Mouse (Mus musculus): Measurements from ENCODE around the gene 4930519G04Rik.
"Not testable (repeated sequence)": the region's sequence is repeated elsewhere in the genome, so short reads cannot be mapped to it uniquely, and the experiment has no call there.

Gene 4930519G04Rik

DNA sequence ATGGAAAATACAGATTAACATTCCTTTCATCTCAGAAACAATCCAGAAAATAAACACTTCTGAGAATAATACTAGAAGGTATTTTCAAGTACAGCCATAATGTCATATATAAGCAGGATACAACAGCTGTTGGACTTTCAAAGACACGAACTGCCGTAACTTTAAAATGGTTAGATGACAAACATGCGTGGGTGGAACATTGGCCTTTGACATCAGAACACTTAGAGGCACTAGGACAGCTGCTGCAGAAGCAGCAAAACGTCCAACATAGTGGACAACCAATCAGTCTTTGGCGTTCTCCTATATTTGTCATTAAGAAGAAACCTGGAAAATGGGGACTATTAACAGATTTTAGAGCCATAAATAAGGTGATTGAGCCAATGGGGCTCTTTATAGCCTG is 13.0 kb upstream of the 4930519G04Rik start:
- DNase-seq (ENCODE audit: extremely low spot score, low spot score), result not testable (repeated sequence)

DNA sequence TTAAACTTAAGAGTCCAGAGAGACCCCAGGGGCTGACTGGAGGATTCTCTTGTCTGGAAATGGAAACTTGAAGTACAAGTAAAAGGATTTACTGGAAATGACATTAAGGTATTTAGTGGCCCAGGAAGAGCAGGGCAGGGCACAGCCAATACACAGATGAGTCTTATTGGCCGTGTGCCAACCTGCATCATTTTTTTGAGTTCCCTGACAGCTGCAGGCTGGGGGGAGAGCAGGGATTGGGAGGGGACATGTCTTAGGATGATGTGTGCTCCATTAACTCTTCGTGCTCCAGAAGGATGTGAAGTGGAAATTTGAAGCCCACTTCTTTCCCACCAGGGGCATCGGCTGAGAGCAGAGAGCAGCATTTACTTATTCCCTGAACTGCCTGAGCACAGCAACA is 11.3 kb upstream of the 4930519G04Rik start:
- not testable (repeated sequence) for DNase-seq (ENCODE audit: extremely low spot score, low spot score)

- no peak for DNase-seq (ENCODE audit: extremely low spot score, low spot score)
Measured at GRCm38 (mm10) chr5:114842674-114843073, 10.8 kb upstream of the 4930519G04Rik start.

DNA sequence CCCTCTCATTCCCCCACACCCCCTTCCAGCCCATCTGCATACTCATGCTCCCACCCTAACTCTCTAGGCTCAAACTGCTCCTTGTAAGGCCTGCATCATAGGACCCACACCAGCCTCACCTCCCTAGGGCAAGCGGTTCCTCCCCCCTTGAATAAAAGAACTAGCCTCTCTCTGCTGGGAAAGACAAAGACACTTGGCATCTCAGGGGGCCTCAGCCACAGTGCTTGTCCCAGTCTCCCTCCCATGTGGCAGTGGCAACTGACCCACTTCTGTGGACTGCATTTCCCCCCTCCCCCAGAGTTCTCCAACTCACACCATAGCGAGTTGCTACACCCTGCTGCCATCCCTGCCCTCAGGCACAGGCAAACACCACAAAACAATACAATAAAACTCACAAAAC is 9.1 kb upstream of the 4930519G04Rik start:
- not testable (repeated sequence) for DNase-seq (ENCODE audit: extremely low spot score, low spot score)

DNA sequence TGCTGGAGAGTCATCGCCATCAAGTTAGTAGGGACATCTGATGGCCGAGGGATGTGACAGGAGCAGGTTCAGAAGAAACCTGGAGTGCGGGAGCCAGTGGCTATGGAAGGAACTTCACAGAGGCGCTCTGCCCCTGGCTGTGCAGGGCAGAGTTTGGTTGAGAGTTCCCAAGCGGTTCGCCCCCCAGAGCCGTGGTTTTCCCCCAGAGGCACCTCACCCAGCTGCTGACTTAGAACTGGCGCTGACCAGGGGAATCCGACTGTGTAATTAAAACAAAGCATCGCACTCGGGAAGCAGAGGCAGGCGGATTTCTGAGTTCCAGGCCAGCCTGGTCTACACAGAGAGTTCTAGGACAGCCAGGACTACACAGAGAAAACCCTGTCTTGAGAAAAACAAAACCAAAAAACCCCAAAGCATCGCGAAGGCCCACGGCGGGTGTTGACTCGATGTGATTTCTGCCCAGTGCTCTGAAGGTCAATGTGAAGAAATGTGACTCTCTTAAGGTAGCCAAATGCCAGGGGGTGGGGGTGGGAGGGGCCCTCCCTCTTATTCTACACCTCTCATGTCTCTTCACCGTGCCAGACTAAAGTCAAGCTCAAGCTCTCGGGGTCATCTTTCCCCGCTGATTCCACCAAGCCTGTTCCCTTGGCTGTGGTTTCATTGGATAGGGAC is 1.8 kb upstream of the 4930519G04Rik start:
- no peak for DNase-seq (ENCODE audit: extremely low spot score, low spot score)

- DNase-seq (ENCODE audit: extremely low spot score, low spot score), result no peak
Measured at GRCm38 (mm10) chr5:114858582-114858981, 5.1 kb downstream of the 4930519G04Rik start, which contains the start of gene Gm9936. Gene Gm9936 (minus strand): TSS chr5:114858682.

GRCm38 (mm10) chr5:114859253-114859652 is 5.8 kb downstream of the 4930519G04Rik start:
- peak; percentile 82 for DNase-seq (ENCODE audit: extremely low spot score, low spot score)

- DNase-seq (ENCODE audit: extremely low spot score, low spot score), result no peak
Measured at GRCm38 (mm10) chr5:114861730-114862129, 8.3 kb downstream of the 4930519G04Rik start.

- no peak for DNase-seq (ENCODE audit: extremely low spot score, low spot score)
Measured at GRCm38 (mm10) chr5:114864813-114865212, 11.3 kb downstream of the 4930519G04Rik start.

DNA sequence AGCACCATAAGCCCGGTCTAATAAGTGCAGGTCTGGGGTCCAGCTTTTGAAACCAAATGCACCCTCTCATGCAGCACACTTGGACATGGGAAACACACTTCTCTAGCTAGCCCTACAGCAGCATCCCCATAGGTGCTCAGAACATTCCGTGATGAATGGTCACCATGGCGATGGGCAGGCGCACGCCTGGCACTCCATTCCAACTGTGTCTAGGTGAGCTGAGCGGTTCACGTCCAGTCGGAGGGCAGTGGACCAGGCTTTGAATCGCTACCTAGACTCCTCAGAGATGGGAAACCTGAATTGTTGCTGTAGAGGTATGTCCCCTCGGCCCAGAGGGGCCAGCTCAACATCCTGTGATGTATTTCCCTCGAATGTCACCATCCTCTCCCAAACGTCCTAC is 11.8 kb downstream of the 4930519G04Rik start:
- DNase-seq (ENCODE audit: extremely low spot score, low spot score), result no peak

DNA sequence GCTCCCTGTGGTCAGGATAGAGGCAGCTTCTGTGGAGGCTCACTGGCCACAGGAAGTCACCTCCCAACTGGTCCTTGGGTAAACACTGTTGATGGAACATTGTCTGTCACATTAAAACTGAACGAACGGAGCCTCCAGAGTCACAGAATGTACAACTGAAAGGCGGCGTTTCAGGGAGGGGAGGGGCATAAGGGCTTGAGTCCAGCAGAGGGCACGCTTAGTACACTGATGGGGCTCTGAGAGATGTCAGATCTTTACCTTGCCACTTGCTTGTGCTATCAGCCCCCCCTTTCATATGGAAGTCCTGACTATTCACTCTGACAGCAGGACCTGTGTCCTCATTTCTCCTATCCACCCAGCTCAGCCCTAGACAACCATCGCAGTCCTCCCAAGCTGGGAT is 22.4 kb downstream of the 4930519G04Rik start:
- DNase-seq (ENCODE audit: extremely low spot score, low spot score), result no peak

- no peak for DNase-seq (ENCODE audit: extremely low spot score, low spot score)
Measured at GRCm38 (mm10) chr5:114876331-114876730, 22.9 kb downstream of the 4930519G04Rik start.

DNA sequence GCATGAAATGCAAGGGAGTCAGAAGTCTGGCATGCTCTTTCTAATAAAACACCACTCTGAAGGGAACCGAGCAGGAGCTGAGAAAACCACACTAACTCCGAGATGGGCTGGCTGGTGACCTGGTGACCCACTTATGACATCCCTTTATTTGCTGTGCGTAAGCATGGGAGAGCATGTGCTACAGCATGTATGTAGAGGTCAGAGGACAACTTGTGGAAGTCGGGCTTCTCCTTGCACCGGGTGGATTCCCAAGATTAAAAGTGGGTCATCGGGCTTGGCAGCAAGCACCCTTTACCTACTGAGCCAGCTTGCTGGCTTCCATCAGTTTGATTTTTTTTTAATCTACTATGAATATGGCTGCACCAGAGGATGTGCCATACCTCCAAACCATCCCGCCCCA is 24.0 kb downstream of the 4930519G04Rik start:
- DNase-seq (ENCODE audit: extremely low spot score, low spot score), result no peak

GRCm38 (mm10) chr5:114879399-114879798 is 25.9 kb downstream of the 4930519G04Rik start:
- no peak for DNase-seq (ENCODE audit: extremely low spot score, low spot score)

DNA sequence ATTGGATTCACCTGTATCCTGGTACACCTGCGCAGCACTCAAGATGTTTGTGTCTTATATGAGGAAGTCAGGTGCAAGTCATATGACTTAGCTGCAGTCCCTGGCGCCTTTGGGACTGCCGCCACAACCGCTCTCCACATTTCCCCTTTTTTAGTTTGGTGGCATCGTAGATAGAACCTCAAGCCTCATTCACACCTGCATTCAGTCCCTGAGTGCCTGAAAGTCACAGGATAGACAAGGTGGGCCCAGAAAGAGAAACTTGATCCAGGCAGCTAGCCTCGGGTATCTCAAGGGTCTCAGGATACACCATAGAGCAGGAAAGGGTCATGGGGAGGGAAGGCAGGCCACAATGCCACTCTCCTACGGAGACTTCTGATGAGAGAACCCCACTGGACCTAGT is 28.9 kb downstream of the 4930519G04Rik start:
- DNase-seq (ENCODE audit: extremely low spot score, low spot score), result not testable (repeated sequence)

DNA sequence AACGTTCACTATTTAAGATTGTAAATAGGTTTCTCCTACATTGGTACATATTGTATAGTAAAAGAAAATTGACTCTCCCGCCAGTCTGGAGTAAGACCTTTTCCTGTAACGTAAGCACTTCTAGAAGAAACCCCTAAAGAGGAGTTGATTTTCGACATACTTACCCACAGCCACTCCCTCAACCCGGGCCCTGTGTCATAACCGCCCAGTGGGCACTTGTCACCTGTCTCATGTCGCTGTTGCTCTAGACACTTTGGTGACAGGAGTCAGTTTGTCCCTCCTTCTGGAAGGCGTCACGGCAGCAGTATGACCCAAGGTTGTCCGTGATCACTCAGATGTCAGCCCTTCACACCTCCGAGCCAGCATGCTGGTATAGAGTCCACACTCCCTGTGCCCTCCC is 29.6 kb downstream of the 4930519G04Rik start:
- no peak for DNase-seq (ENCODE audit: extremely low spot score, low spot score)

DNA sequence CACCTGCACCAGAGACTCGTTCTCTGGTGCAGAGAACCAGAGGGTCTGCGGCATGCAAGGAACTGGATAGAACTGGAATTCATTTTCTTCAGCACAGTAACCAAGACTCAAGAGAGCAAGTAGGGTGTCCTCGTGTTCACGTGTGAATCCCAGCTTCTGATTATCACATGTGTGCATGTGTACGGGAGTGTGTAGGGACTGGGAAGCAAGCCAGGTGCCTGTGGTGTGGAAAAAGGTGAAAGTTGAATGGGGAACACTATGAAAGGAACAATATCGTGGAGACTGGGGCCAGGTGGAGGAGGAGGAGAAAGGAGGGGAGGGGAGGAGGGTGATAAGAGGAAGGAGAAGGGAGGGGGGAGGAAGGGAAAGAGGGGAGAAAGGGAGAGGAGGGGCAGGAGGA is 33.3 kb downstream of the 4930519G04Rik start:
- DNase-seq (ENCODE audit: extremely low spot score, low spot score), result no peak

GRCm38 (mm10) chr5:114888995-114889394 is 35.5 kb downstream of the 4930519G04Rik start:
- DNase-seq (ENCODE audit: extremely low spot score, low spot score), result no peak

- DNase-seq (ENCODE audit: extremely low spot score, low spot score), result no peak
Measured at GRCm38 (mm10) chr5:114895542-114895941, 42.1 kb downstream of the 4930519G04Rik start.

DNA sequence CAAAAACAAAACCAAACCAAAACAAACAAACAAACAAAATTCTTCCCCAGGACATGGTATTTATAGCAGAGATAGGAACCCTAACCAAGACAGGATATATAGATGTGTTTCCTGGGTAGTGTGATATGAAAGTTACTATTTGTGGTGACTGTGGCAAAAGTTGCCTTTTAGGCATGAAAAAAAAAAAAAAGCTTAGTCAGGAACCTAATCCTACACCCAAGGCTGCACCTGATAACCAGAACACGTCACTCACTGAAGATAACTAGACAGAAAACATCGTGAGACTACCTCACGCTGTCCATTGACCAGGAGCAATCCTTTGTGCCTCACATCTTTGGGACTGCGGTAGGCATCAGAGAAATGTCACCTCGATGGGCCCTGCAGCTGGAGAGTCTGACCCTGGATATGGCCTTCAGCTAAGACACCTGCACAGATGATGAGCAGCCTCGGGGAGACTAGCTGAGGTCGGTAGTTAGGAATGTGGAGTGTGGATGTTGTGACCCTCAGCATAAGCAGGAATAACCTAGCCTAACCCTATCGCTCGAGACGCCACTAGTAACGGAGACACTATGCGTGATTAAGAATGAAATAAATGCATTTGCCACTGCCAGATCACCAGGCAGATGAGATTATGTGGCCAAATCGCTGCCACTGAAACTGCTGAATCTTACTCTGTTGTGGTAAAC is 43.4 kb downstream of the 4930519G04Rik start, which contains the start of gene Oasl2:
Gene Oasl2, plus strand, starts transcription at position 249 of the 686 bp plus-strand sequence.
- no peak for DNase-seq (ENCODE audit: extremely low spot score, low spot score)

DNA sequence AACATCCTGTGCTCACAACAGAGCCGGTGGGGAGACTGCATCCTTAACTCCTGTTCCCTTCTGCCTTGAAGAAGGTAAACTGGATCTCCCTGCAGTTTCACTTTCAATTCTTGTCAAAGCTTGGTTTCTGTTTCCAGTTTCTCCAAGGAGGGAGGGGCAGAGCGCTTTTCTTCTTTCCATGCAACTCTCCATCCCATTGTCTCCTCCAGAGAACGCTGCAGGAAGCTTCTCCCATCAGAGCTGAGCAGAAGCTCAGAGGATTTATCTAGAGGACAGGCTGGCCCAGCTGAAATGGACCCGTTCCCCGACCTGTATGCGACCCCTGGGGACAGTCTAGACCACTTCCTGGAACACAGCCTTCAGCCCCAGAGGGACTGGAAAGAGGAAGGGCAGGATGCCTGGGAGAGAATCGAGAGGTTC is 43.9 kb downstream of the 4930519G04Rik start:
- DNase-seq (ENCODE audit: extremely low spot score, low spot score), result no peak

DNA sequence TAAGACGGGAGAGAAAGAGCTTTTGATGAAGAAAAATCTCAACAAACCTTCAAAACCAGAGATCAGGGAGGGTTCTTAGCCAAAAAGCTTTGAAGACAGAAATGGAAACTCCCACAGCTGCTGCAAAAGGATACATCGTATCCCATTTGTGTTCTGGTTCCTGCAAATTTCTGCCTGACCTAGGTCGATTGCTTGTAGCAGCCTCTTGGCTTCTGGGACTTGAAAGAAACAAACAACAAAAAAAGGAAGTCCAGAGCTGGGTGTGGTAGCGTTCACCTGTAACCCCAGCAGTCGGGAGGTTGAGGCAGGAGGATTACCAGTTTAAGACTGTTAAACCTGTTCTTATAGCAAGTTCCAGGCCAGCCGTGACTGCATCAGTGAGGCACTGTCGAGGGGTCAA is 45.4 kb downstream of the 4930519G04Rik start:
- DNase-seq (ENCODE audit: extremely low spot score, low spot score), result no peak

DNA sequence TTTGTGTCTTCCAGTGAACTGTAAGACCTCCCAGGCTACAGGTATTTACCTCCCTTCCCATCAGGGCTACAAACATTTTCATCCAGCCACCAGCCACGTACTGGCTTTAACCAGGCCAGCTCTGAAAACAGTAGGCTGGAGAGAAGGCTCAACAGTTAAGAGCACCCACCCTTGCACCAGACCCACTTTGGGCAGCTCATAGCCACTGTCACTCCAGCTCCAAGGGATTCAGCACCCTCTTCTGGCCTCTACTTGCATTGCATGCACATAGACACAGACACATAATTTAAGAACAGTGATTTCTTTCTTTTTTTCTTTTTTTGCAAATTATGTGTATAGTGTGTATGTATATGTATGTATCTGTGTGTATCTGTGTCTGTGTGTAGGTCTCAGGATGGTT is 48.9 kb downstream of the 4930519G04Rik start:
- peak; percentile 28 for DNase-seq (ENCODE audit: extremely low spot score, low spot score)

Measured in neural tube, embryonic 10.5 days (tissue).